Mouse (Mus musculus): ENCODE data around the gene Rbm38.

DNA sequence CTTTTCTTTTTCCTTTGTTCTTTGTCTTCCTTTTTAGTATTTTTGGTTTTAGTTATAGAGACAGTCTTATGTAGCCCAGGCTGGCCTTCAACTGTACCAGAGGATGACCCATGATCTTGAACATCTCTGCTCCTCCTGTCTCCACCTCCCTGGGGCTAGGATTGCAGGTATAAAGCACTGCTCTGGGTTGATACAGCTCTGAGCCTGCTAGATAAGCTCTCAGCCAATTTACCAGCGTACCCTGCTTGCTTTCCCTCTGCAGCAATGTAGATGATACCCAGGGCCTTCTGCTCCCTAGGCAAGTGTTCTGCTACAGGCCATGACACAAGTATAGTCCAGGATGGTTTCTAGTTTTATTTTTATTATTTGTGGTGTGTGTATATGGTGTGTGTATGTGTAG is 21.6 kb downstream of the Rbm38 start:
- TF ChIP-seq EP300 (IDR thresholded peaks at IDR 0.05; ENCODE audit: low read depth): no peak
- TF ChIP-seq CTCF (IDR thresholded peaks at IDR 0.05; ENCODE audit: low read depth): no peak
